Comparison of ENCODE assay signal across 9 mouse cellular contexts in the genomic region with DNA sequence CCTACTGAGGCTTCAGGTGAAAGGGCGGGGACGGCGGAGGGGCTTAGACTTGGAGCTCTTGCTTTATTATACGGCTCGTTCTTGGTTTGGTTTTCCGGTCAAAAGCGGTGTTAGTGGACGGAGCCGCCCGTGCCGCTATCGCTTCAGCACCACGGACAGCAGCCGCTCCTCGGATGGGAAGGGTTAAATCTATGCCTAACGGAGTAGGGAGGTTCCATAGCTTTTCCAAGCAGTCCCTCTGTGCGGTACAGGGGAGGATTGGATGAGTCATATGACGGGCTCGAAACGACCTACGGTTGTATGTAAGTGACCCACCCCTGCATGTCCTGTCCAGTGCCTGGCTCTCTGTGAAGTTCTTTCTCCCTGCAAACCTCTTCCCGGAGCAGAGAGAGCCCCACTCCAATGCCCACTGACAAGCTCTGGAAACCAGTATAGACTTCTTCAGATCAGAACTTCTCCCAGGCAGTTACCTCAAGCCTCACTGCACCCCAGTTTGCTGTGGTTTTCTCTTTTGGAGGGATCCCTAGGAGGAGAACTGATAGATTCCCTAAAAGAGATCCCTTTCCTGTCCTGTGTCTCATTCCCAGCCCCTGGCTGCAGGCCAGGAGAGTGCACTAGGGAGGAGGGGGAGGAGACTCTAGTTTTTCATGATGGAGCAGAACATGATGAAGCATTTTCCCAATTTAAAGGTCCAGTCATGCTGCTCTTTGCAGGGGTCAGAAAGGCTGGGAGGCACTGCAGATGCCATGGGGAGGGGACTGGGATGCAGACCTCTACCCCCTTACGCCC. TPM values are rescaled to one million over a fixed set of nuclear protein-coding genes. Genes with fewer than 3 reads are reported as not detected.
A peak's percentile ranks its signal among the peaks of the same experiment; 100 is the strongest.
DNase-seq lines count a peak whose midpoint lies in the region; ATAC-seq and TF ChIP-seq lines count a peak whose summit lies in the region.
"Had no signal": no experiment of that assay in that cellular context is flagged by ENCODE, and none has a peak within 500 bp of the region (broad histone marks: within the 10 kb centered on the region; RNA-seq: fewer than 3 reads in every experiment).

No protein-coding gene starts in this region.

- peak; percentile 16 to 48 for DNase-seq in left cerebral cortex, adult 18-20 months (ENCODE audit: low spot score in 2 of 2)
- no peak for DNase-seq in left cerebral cortex, adult 11 months (ENCODE audit: low spot score)
- peak; percentile 67 to 74 for DNase-seq in adrenal gland, postnatal 36 days
- DNase-seq in heart, postnatal 0 days (ENCODE audit: low spot score): no peak
- peak; percentile 21 to 57 for DNase-seq in left cerebral cortex, postnatal 25 days (ENCODE audit: low spot score in 2 of 2)
- peak; percentile 73 for DNase-seq in thymus, postnatal 4 days

- WGBS in heart, postnatal 0 days: 6% methylated on average over 23 of the region's 23 CpGs
- WGBS in midbrain, embryonic 16.5 days: 5% methylated on average over 23 of the region's 23 CpGs

- H3K27ac ChIP-seq in heart, postnatal 0 days (ENCODE audit: low read depth): no peak overlapping the region
- no peak overlapping the region for H3K27ac ChIP-seq in midbrain, embryonic 16.5 days (ENCODE audit: low read length)
- H3K27ac ChIP-seq: heart, adult 2 months had no signal

- H3K36me3 ChIP-seq in heart, postnatal 0 days (replicated peaks; ENCODE audit: control insufficient read depth, insufficient read depth, low read length): no peaks in the 10 kb centered on the region
- no peaks in the 10 kb centered on the region for H3K36me3 ChIP-seq in midbrain, embryonic 16.5 days (ENCODE audit: control insufficient read depth, insufficient read depth, low read length)

- no peak overlapping the region for H3K9ac ChIP-seq in heart, postnatal 0 days (replicated peaks; ENCODE audit: low read depth, low read length)
- peak overlapping the region; percentile 61 for H3K9ac ChIP-seq in midbrain, embryonic 16.5 days (ENCODE audit: low read depth, low read length)

- intact Hi-C loops in left cerebral cortex, postnatal 25 days (cut with DNase I): no loop called here

- H3K27me3 ChIP-seq in heart, postnatal 0 days (ENCODE audit: control insufficient read depth, insufficient read depth, low read length): peaks cover 90% of the 10 kb centered on the region
- peaks cover 41% of the 10 kb centered on the region for H3K27me3 ChIP-seq in midbrain, embryonic 16.5 days (ENCODE audit: control insufficient read depth, insufficient read depth, low read depth, low read length)

- no peak overlapping the region for H3K4me2 ChIP-seq in heart, postnatal 0 days (ENCODE audit: low read depth, low read length)
- H3K4me2 ChIP-seq in midbrain, embryonic 16.5 days (ENCODE audit: low read length): peak overlapping the region; percentile 62

- peaks cover 9% of the 10 kb centered on the region for H3K4me1 ChIP-seq in heart, postnatal 0 days (ENCODE audit: control insufficient read depth, insufficient read depth)
- peaks cover 30% of the 10 kb centered on the region for H3K4me1 ChIP-seq in midbrain, embryonic 16.5 days (ENCODE audit: control insufficient read depth, insufficient read depth, low read length)

- H3K9me3 ChIP-seq in heart, postnatal 0 days (replicated peaks; ENCODE audit: control insufficient read depth, low read length): no peaks in the 10 kb centered on the region
- no peaks in the 10 kb centered on the region for H3K9me3 ChIP-seq in midbrain, embryonic 16.5 days (replicated peaks; ENCODE audit: control insufficient read depth, low read length, poor library complexity, severe bottlenecking)

- no peak for TF ChIP-seq CTCF in heart, postnatal 0 days (IDR thresholded peaks at IDR 0.05; ENCODE audit: low read depth)

- H3K4me3 ChIP-seq in heart, postnatal 0 days (ENCODE audit: low read depth, low read length): no peak overlapping the region
- peak overlapping the region; percentile 75 for H3K4me3 ChIP-seq in midbrain, embryonic 16.5 days (ENCODE audit: low read depth, low read length)
- H3K4me3 ChIP-seq: heart, adult 2 months had no signal

- ATAC-seq in heart, postnatal 0 days (ENCODE audit: insufficient read depth, low read depth): peak; percentile 30; the same call in 1 of the 2 replicates
- ATAC-seq in midbrain, embryonic 16.5 days: no peak
- ATAC-seq in megakaryocyte progenitor cell, adult 5-6 weeks (replicated peaks; ENCODE audit: poor library complexity): no peak

- TF ChIP-seq EP300 in heart, postnatal 0 days (IDR thresholded peaks at IDR 0.05; ENCODE audit: low read depth): no peak

RNA-seq across cellular contexts. Expression of a gene that starts 1.6 kb away (rescaled TPM):
- 10 to 100 TPM; 46.2 to 59.5 TPM for total RNA-seq in left cerebral cortex, adult 18-20 months (2021)
- total RNA-seq in adrenal gland, postnatal 36 days (2021): 1 to 10 TPM; 1.4 TPM
- 0.04 TPM in 1 of 2 replicates, not detected in the other for total RNA-seq in heart, postnatal 0 days (2014; rRNA removed; ENCODE audit: low replicate concordance)
- polyA plus RNA-seq in heart, postnatal 0 days (2015; fragmentation: Nextera tagmentation; extraction: Ambion mirVana): 0.03 and 0.07 TPM in 2 replicates
- 10 to 100 TPM; 41.3 to 44.4 TPM for total RNA-seq in left cerebral cortex, postnatal 25 days (2021)
- 3.7 and 4.3 TPM in 2 replicates for polyA plus RNA-seq in midbrain, embryonic 16.5 days (2015; fragmentation: Nextera tagmentation; extraction: Ambion mirVana)
- total RNA-seq in megakaryocyte progenitor cell, adult 5-6 weeks (2015): 4.6 and 8.0 TPM in 2 replicates
- 3.5 and 6.0 TPM in 2 replicates for total RNA-seq in megakaryocyte progenitor cell, adult 5-6 weeks (2017)

RNA-seq across cellular contexts. Expression of a gene that starts 37.2 kb away (rescaled TPM):
- total RNA-seq in left cerebral cortex, adult 18-20 months (2021): 100 to 1,000 TPM; 159 to 172 TPM
- total RNA-seq in adrenal gland, postnatal 36 days (2021): 10 to 100 TPM; 59.6 to 59.7 TPM
- total RNA-seq in heart, postnatal 0 days (2014; rRNA removed; ENCODE audit: low replicate concordance): 39.0 and 56.7 TPM in 2 replicates
- polyA plus RNA-seq in heart, postnatal 0 days (2015; fragmentation: Nextera tagmentation; extraction: Ambion mirVana): 27.4 and 29.6 TPM in 2 replicates
- total RNA-seq in left cerebral cortex, postnatal 25 days (2021): 100 to 1,000 TPM; 149 to 152 TPM
- polyA plus RNA-seq in midbrain, embryonic 16.5 days (2015; fragmentation: Nextera tagmentation; extraction: Ambion mirVana): 104 and 108 TPM in 2 replicates
- total RNA-seq in megakaryocyte progenitor cell, adult 5-6 weeks (2015): 29.3 and 36.5 TPM in 2 replicates
- 39.2 and 41.6 TPM in 2 replicates for total RNA-seq in megakaryocyte progenitor cell, adult 5-6 weeks (2017)

RNA-seq across cellular contexts. Expression of a gene that starts 54.3 kb away (rescaled TPM):
- 10 to 100 TPM; 37.1 to 37.5 TPM for total RNA-seq in left cerebral cortex, adult 18-20 months (2021)
- total RNA-seq in adrenal gland, postnatal 36 days (2021): 10 to 100 TPM; 33.3 to 33.6 TPM
- total RNA-seq in heart, postnatal 0 days (2014; rRNA removed; ENCODE audit: low replicate concordance): 11.9 and 17.2 TPM in 2 replicates
- 15.9 and 16.0 TPM in 2 replicates for polyA plus RNA-seq in heart, postnatal 0 days (2015; fragmentation: Nextera tagmentation; extraction: Ambion mirVana)
- 10 to 100 TPM; 34.4 to 37.6 TPM for total RNA-seq in left cerebral cortex, postnatal 25 days (2021)
- polyA plus RNA-seq in midbrain, embryonic 16.5 days (2015; fragmentation: Nextera tagmentation; extraction: Ambion mirVana): 57.9 and 64.1 TPM in 2 replicates
- total RNA-seq in megakaryocyte progenitor cell, adult 5-6 weeks (2015): 19.7 and 20.7 TPM in 2 replicates
- 51.9 and 56.1 TPM in 2 replicates for total RNA-seq in megakaryocyte progenitor cell, adult 5-6 weeks (2017)

Comparison
In these comparisons a context has a peak if more than half of its experiments do, and no peak if none do; other contexts are left out.
1. DNase-seq: peak in left cerebral cortex, adult 18-20 months (2 of 2), adrenal gland, postnatal 36 days (2 of 2), left cerebral cortex, postnatal 25 days (2 of 2) and thymus, postnatal 4 days (single experiment); none in left cerebral cortex, adult 11 months (single experiment) and heart, postnatal 0 days (single experiment).
2. RNA of a gene that starts 1.6 kb away (total RNA-seq): 46.2 to 59.5 TPM in left cerebral cortex, adult 18-20 months and 41.3 to 44.4 TPM in left cerebral cortex, postnatal 25 days; 3.5 to 8.0 TPM in megakaryocyte progenitor cell, adult 5-6 weeks, 1.4 TPM in adrenal gland, postnatal 36 days and 0.04 TPM in heart, postnatal 0 days; every median in the first group is over 4 times any median in the second.